Mouse (Mus musculus): ENCODE data around the gene Atg101.

DNA sequence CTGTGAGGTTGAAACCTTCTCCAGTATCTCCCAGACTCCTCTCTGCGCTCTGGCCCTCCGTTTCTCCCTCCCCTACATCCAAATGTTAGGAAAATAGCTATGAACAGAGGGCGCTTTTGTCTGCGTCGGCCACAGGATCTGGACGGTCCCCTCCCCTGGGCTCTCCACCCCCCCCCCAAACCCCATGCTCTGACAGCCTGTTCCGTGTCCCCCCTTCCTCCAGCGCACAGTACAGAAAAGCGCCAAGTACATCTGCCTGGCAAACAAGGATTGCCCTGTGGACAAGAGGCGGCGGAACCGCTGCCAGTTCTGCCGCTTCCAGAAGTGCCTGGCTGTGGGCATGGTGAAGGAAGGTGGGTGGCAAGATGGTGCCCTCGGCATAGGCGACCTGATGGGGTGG is 12.6 kb upstream of the Atg101 start:
- TF ChIP-seq GATA1 (IDR thresholded peaks at IDR 0.05; ENCODE audit: low read length) = no peak
- TF ChIP-seq TAL1 (IDR thresholded peaks at IDR 0.05; ENCODE audit: low read length) = no peak
